In the genomic region with DNA sequence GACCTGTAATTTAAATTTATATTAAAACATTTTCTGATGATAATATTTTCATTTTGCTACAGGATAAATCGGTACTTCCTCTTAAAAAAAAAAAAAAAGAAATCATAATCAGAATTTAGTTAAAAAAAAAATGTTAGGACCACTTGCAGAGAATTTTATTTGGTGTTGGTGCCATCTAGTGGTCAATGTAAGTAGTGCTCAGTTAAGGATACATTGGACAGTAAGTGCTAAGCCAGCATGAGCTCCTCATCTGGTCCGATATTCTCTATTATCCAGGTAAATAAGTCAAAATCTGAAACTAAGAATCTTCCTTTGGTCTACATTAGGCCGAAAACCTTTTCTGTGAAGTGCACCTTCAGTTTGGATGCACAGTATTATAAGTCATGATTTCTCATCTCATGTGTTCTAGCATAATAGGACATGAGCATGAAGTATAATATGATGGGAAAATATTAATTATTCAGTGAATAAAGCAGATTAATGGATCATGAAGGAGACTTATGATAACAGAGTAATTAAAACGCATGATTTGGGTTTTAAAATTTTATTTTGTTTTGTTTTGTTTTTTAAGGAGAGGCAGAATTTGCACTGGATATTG, we compare ENCODE assay signal across 10 mouse cellular contexts. TPM values are rescaled to one million over a fixed set of nuclear protein-coding genes. Genes with fewer than 3 reads are reported as not detected.
DNase-seq lines count a peak whose midpoint lies in the region; ATAC-seq and TF ChIP-seq lines count a peak whose summit lies in the region.
"Had no signal": no experiment of that assay in that cellular context is flagged by ENCODE, and none has a peak within 500 bp of the region (broad histone marks: within the 10 kb centered on the region; RNA-seq: fewer than 3 reads in every experiment).

No protein-coding gene starts in this region.

- no peaks in the 10 kb centered on the region for H3K9me3 ChIP-seq in hindbrain, postnatal 0 days (ENCODE audit: low read length)

- H3K4me3 ChIP-seq in thymus, adult 2 months (ENCODE audit: control insufficient read depth, insufficient read depth, low read length): no peak overlapping the region
- no peak overlapping the region for H3K4me3 ChIP-seq in hindbrain, postnatal 0 days (ENCODE audit: low read length)

- TF ChIP-seq POLR2A in thymus, adult 2 months (IDR thresholded peaks at IDR 0.05; ENCODE audit: control insufficient read depth, extremely low read depth, insufficient read depth, low read length, poor library complexity): no peak

- H3K27me3 ChIP-seq in thymus, adult 2 months (ENCODE audit: control insufficient read depth, insufficient read depth, low read length): no peaks in the 10 kb centered on the region
- no peaks in the 10 kb centered on the region for H3K27me3 ChIP-seq in hindbrain, postnatal 0 days (ENCODE audit: insufficient read depth, low read length)

- no peak overlapping the region for H3K27ac ChIP-seq in thymus, adult 2 months (ENCODE audit: control insufficient read depth, insufficient read depth, low read length)
- H3K27ac ChIP-seq in hindbrain, postnatal 0 days: no peak overlapping the region

- WGBS in thymus, adult 2 months: 17% methylated on average over 4 of the region's 4 CpGs
- 16% methylated on average over 4 of the region's 4 CpGs for whole genome bisulfite sequencing in hindbrain, postnatal 0 days

- H3K4me1 ChIP-seq in thymus, adult 2 months (replicated peaks; ENCODE audit: control insufficient read depth, insufficient read depth, low read length): no peaks in the 10 kb centered on the region
- no peaks in the 10 kb centered on the region for H3K4me1 ChIP-seq in hindbrain, postnatal 0 days (ENCODE audit: insufficient read depth, low read length)

- H3K4me2 ChIP-seq in hindbrain, postnatal 0 days (ENCODE audit: low read depth, low read length): no peak overlapping the region

- DNase-seq in cerebellum, adult 11-12 months: no peak
- DNase-seq in thymus, adult 2 months: peak; percentile 7
- no peak for DNase-seq in thymus, adult 18-20 months
- DNase-seq in embryo, embryonic 10.5 days (ENCODE audit: low spot score): peak; percentile 83
- peak; percentile 85 for DNase-seq in hindbrain, postnatal 0 days (ENCODE audit: low spot score)
- DNase-seq in spleen, postnatal 10 days (ENCODE audit: low spot score in 2 of 2): no peak

- H3K36me3 ChIP-seq in thymus, adult 2 months (ENCODE audit: control insufficient read depth, insufficient read depth, low read length): no peaks in the 10 kb centered on the region
- H3K36me3 ChIP-seq in hindbrain, postnatal 0 days (ENCODE audit: insufficient read depth, low read length): no peaks in the 10 kb centered on the region

- ATAC-seq in cerebellum, adult (ENCODE audit: insufficient number of reproducible peaks, low FRiP score, low TSS enrichment): peak; percentile 61; the same call in 1 of the 2 replicates
- ATAC-seq in hindbrain, postnatal 0 days: peak; percentile 69
- peak; percentile 70; the same call in 1 of the 2 replicates for ATAC-seq in megakaryocyte-erythroid progenitor cell, adult 5-6 weeks (replicated peaks; ENCODE audit: low FRiP score, low TSS enrichment, poor library complexity, severe bottlenecking)

- TF ChIP-seq CTCF in thymus, adult 2 months (IDR thresholded peaks at IDR 0.05; ENCODE audit: borderline replicate concordance, control insufficient read depth, extremely low read depth, insufficient read depth, low read length, poor library complexity): no peak
- TF ChIP-seq CTCF in hindbrain, postnatal 0 days (IDR thresholded peaks at IDR 0.05; ENCODE audit: low read depth): peak; percentile 76

- H3K9ac ChIP-seq in hindbrain, postnatal 0 days (replicated peaks; ENCODE audit: low read length): no peak overlapping the region

RNA-seq across cellular contexts. Expression of a gene that starts 26.1 kb away (rescaled TPM):
- not detected in 2 replicates for polyA plus RNA-seq in thymus, adult 2 months (2012; rRNA removed)
- not detected in 2 replicates for total RNA-seq in hindbrain, postnatal 0 days (2014; rRNA removed)
- polyA plus RNA-seq in hindbrain, postnatal 0 days (2015; fragmentation: Nextera tagmentation; extraction: Ambion mirVana): not detected in 2 replicates
- not detected in 2 replicates for total RNA-seq in megakaryocyte-erythroid progenitor cell, adult 5-6 weeks (2014; fragmentation: Nextera tagmentation)
- total RNA-seq in megakaryocyte-erythroid progenitor cell, adult 5-6 weeks (2017): not detected in 2 replicates
- total RNA-seq: layer of hippocampus, adult 8-10 months had no signal
- polyA plus RNA-seq: stomach, embryonic 14.5 days had no signal

RNA-seq across cellular contexts. Expression of a gene that starts 29.9 kb away (rescaled TPM):
- polyA plus RNA-seq in thymus, adult 2 months (2012; rRNA removed): not detected in 2 replicates
- total RNA-seq in hindbrain, postnatal 0 days (2014; rRNA removed): not detected in 2 replicates
- polyA plus RNA-seq in hindbrain, postnatal 0 days (2015; fragmentation: Nextera tagmentation; extraction: Ambion mirVana): not detected in 2 replicates
- not detected in 2 replicates for total RNA-seq in megakaryocyte-erythroid progenitor cell, adult 5-6 weeks (2014; fragmentation: Nextera tagmentation)
- total RNA-seq in megakaryocyte-erythroid progenitor cell, adult 5-6 weeks (2017): not detected in 2 replicates
- total RNA-seq: layer of hippocampus, adult 8-10 months had no signal
- polyA plus RNA-seq: stomach, embryonic 14.5 days had no signal

RNA-seq across cellular contexts. Expression of a gene that starts 48.4 kb away (rescaled TPM):
- polyA plus RNA-seq in thymus, adult 2 months (2012; rRNA removed): not detected in 2 replicates
- not detected in 2 replicates for total RNA-seq in hindbrain, postnatal 0 days (2014; rRNA removed)
- polyA plus RNA-seq in hindbrain, postnatal 0 days (2015; fragmentation: Nextera tagmentation; extraction: Ambion mirVana): not detected in 2 replicates
- total RNA-seq in megakaryocyte-erythroid progenitor cell, adult 5-6 weeks (2014; fragmentation: Nextera tagmentation): not detected in 2 replicates
- not detected in 2 replicates for total RNA-seq in megakaryocyte-erythroid progenitor cell, adult 5-6 weeks (2017)
- total RNA-seq: layer of hippocampus, adult 8-10 months had no signal
- polyA plus RNA-seq: stomach, embryonic 14.5 days had no signal

RNA-seq across cellular contexts. Expression of a gene that starts 48.6 kb away (rescaled TPM):
- not detected in 2 replicates for polyA plus RNA-seq in thymus, adult 2 months (2012; rRNA removed)
- total RNA-seq in hindbrain, postnatal 0 days (2014; rRNA removed): not detected in 2 replicates
- polyA plus RNA-seq in hindbrain, postnatal 0 days (2015; fragmentation: Nextera tagmentation; extraction: Ambion mirVana): not detected in 2 replicates
- not detected in 2 replicates for total RNA-seq in megakaryocyte-erythroid progenitor cell, adult 5-6 weeks (2014; fragmentation: Nextera tagmentation)
- not detected in 2 replicates for total RNA-seq in megakaryocyte-erythroid progenitor cell, adult 5-6 weeks (2017)
- total RNA-seq: layer of hippocampus, adult 8-10 months had no signal
- polyA plus RNA-seq: stomach, embryonic 14.5 days had no signal

Comparison
In these comparisons a context has a peak if more than half of its experiments do, and no peak if none do; other contexts are left out.
1. DNase-seq: peak in thymus, adult 2 months (single experiment), embryo, embryonic 10.5 days (single experiment) and hindbrain, postnatal 0 days (single experiment); none in cerebellum, adult 11-12 months (single experiment), thymus, adult 18-20 months (0 of 2) and spleen, postnatal 10 days (0 of 2).
2. Peak in every context shown above with its lines, with median percentiles within 50 percentile points of each other: ATAC-seq.